In genomic region chr15:57230439-57230838, GRCm38 (mm10) we compare ENCODE assay signal across 14 mouse cellular contexts.
A peak's percentile ranks its signal among the peaks of the same experiment; 100 is the strongest.
DNase-seq lines count a peak whose midpoint lies in the region; ATAC-seq and TF ChIP-seq lines count a peak whose summit lies in the region.
"Had no signal": no experiment of that assay in that cellular context is flagged by ENCODE, and none has a peak within 500 bp of the region (broad histone marks: within the 10 kb centered on the region; RNA-seq: fewer than 3 reads in every experiment).

No protein-coding gene starts in this region.

- no peak overlapping the region for H3K9ac ChIP-seq in hindbrain, postnatal 0 days (replicated peaks; ENCODE audit: low read length)
- H3K9ac ChIP-seq in hindbrain, embryonic 13.5 days: no peak overlapping the region
- H3K9ac ChIP-seq in lung, postnatal 0 days (replicated peaks; ENCODE audit: low read depth): no peak overlapping the region
- H3K9ac ChIP-seq: lung, embryonic 15.5 days had no signal

- no peaks in the 10 kb centered on the region for H3K27me3 ChIP-seq in hindbrain, postnatal 0 days (ENCODE audit: insufficient read depth, low read length)
- H3K27me3 ChIP-seq in hindbrain, embryonic 13.5 days: no peaks in the 10 kb centered on the region
- H3K27me3 ChIP-seq in lung, postnatal 0 days (replicated peaks; ENCODE audit: insufficient read depth, low read length): no peaks in the 10 kb centered on the region
- H3K27me3 ChIP-seq: lung, embryonic 15.5 days had no signal

- TF ChIP-seq CTCF in hindbrain, postnatal 0 days (IDR thresholded peaks at IDR 0.05; ENCODE audit: low read depth): peak; percentile 47
- peak; percentile 47 for TF ChIP-seq CTCF in lung, postnatal 0 days (IDR thresholded peaks at IDR 0.05)
- TF ChIP-seq CTCF in lung, adult 2 months (IDR thresholded peaks at IDR 0.05; ENCODE audit: insufficient read depth, low read length): no peak

- H3K27ac ChIP-seq in hindbrain, postnatal 0 days: no peak overlapping the region
- H3K27ac ChIP-seq in hindbrain, embryonic 13.5 days: no peak overlapping the region
- no peak overlapping the region for H3K27ac ChIP-seq in lung, postnatal 0 days (ENCODE audit: low read length)
- H3K27ac ChIP-seq: lung, embryonic 15.5 days had no signal

- H3K4me1 ChIP-seq in hindbrain, postnatal 0 days (ENCODE audit: insufficient read depth, low read length): no peaks in the 10 kb centered on the region
- no peaks in the 10 kb centered on the region for H3K4me1 ChIP-seq in hindbrain, embryonic 13.5 days (replicated peaks)
- H3K4me1 ChIP-seq in lung, postnatal 0 days (ENCODE audit: insufficient read depth, low read depth, low read length): no peaks in the 10 kb centered on the region
- no peaks in the 10 kb centered on the region for H3K4me1 ChIP-seq in lung, adult 2 months (ENCODE audit: control insufficient read depth, insufficient read depth, low read length)
- H3K4me1 ChIP-seq: lung, embryonic 15.5 days had no signal

- no peak overlapping the region for H3K4me2 ChIP-seq in hindbrain, postnatal 0 days (ENCODE audit: low read depth, low read length)
- H3K4me2 ChIP-seq in hindbrain, embryonic 13.5 days: no peak overlapping the region
- no peak overlapping the region for H3K4me2 ChIP-seq in lung, postnatal 0 days (replicated peaks; ENCODE audit: low read depth, low read length)
- H3K4me2 ChIP-seq: lung, embryonic 15.5 days had no signal

- TF ChIP-seq POLR2A in lung, adult 2 months (IDR thresholded peaks at IDR 0.05; ENCODE audit: borderline replicate concordance, extremely low read depth, low read depth, low read length): no peak

- DNase-seq in hindbrain, postnatal 0 days (ENCODE audit: low spot score): no peak
- DNase-seq in lung, postnatal 0 days (ENCODE audit: low spot score): peak; percentile 18
- DNase-seq in lung, adult 2 months: no peak
- peak; percentile 65 for DNase-seq in adipocyte (ENCODE audit: low spot score)
- peak; percentile 27 for DNase-seq in retina, postnatal 1 day
- DNase-seq: cerebellum, adult 11 months; heart, postnatal 4 days; kidney, postnatal 4 days; right cerebral cortex, postnatal 4 days; thymus, adult 2 months had no signal

- H3K4me3 ChIP-seq in hindbrain, postnatal 0 days (ENCODE audit: low read length): no peak overlapping the region
- H3K4me3 ChIP-seq in hindbrain, embryonic 13.5 days: no peak overlapping the region
- no peak overlapping the region for H3K4me3 ChIP-seq in lung, postnatal 0 days (ENCODE audit: low read depth, low read length)
- no peak overlapping the region for H3K4me3 ChIP-seq in lung, adult 2 months (replicated peaks; ENCODE audit: extremely low read depth, low read depth, low read length)
- H3K4me3 ChIP-seq: lung, embryonic 15.5 days had no signal

- no peak for TF ChIP-seq EP300 in lung, postnatal 0 days (IDR thresholded peaks at IDR 0.05)

- H3K36me3 ChIP-seq in hindbrain, postnatal 0 days (ENCODE audit: insufficient read depth, low read length): no peaks in the 10 kb centered on the region
- no peaks in the 10 kb centered on the region for H3K36me3 ChIP-seq in hindbrain, embryonic 13.5 days
- no peaks in the 10 kb centered on the region for H3K36me3 ChIP-seq in lung, postnatal 0 days (ENCODE audit: insufficient read depth, low read length)
- H3K36me3 ChIP-seq: lung, embryonic 15.5 days had no signal

- no peaks in the 10 kb centered on the region for H3K9me3 ChIP-seq in hindbrain, postnatal 0 days (ENCODE audit: low read length)
- no peaks in the 10 kb centered on the region for H3K9me3 ChIP-seq in hindbrain, embryonic 13.5 days
- H3K9me3 ChIP-seq in lung, postnatal 0 days (ENCODE audit: low read length): no peaks in the 10 kb centered on the region
- H3K9me3 ChIP-seq: lung, embryonic 15.5 days had no signal

- ATAC-seq in hindbrain, postnatal 0 days: no peak
- no peak for ATAC-seq in hindbrain, embryonic 13.5 days (ENCODE audit: low FRiP score)
- ATAC-seq in lung, postnatal 0 days: no peak
- no peak for ATAC-seq in monocyte, adult 5-6 weeks (replicated peaks; ENCODE audit: insufficient number of reproducible peaks, low FRiP score, low TSS enrichment, poor library complexity, severe bottlenecking)
- ATAC-seq: inflammation-experienced regulatory T-cells, adult 6 months had no signal

Comparison
In these comparisons a context has a peak if more than half of its experiments do, and no peak if none do; other contexts are left out.
1. DNase-seq: peak in lung, postnatal 0 days (single experiment), adipocyte (single experiment) and retina, postnatal 1 day (single experiment); none in hindbrain, postnatal 0 days (single experiment) and lung, adult 2 months (single experiment).